Mouse (Mus musculus) hematopoietic stem cell, adult 5-6 weeks (primary cell): ENCODE results near the gene Ttc16. TPM values are rescaled to one million over a fixed set of nuclear protein-coding genes. Genes with fewer than 3 reads are reported as not detected.

Experiments
- ATAC-seq, 2 experiments: fragments of 125-278 bp in 1 of 2; replicated peaks in 1 of 2; 2 replicates each; pipeline ENCODE4 v1.8.0; 2016 to 2017; ENCODE audit warnings: inconsistent platforms in 2 of 2, mild to moderate bottlenecking in 2 of 2, moderate number of reproducible peaks in 2 of 2, low read depth in 1 of 2, moderate TSS enrichment in 1 of 2; ENCODE audit not compliant: low FRiP score in 2 of 2, poor library complexity in 2 of 2, severe bottlenecking in 2 of 2, insufficient read depth in 1 of 2, low TSS enrichment in 1 of 2
- total RNA-seq: library from RNA; stranded (forward); fragments of 172-1452, 232-1000 nt; gene quantifications from 2 replicates; pipeline ENCODE4 v1.2.3, GENCODE M21; 2017

The Ttc16 gene
- total RNA-seq, 1 experiment from 2014 or later: not detected

DNA sequence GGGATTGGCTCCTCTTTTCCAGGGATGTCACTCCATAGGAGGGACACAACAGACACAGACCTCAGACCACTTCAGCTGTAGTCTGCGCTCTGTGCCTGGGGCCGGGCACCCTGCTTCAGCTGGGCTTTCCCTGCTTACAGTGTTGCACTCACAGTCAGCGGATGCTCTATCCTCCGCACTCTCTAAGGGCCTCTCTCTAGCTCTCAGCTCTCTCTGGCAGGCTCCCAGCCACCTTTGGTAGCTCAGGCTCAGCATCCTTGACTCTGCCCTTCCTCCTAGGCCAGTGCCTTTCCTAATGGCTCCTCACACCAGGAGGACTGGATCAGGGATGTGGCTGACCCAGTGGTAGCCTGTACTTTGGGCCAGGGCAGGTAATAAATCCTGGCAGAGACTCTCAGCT is 43.5 kb downstream of the Ttc16 start:
- no peak for ATAC-seq

DNA sequence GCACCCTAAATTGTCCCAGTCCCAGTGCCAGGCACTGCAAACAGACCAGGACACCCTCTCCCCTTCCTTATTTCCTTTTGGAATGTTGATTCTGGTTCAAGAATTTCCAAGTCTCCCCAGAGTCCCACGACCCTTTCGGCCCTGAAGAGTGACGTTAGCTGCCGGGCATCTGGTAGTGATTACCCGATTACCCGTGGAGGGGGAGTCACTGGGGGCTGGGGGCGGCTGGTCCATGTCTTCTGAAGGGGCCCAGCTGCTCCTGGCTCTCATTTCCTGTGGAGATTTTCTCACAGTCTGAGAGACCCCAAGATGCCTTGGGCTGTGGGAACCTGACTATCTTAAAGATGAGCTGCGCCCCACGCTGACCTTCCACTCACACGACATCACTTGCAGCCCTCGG is 44.6 kb downstream of the Ttc16 start:
- no peak for ATAC-seq

DNA sequence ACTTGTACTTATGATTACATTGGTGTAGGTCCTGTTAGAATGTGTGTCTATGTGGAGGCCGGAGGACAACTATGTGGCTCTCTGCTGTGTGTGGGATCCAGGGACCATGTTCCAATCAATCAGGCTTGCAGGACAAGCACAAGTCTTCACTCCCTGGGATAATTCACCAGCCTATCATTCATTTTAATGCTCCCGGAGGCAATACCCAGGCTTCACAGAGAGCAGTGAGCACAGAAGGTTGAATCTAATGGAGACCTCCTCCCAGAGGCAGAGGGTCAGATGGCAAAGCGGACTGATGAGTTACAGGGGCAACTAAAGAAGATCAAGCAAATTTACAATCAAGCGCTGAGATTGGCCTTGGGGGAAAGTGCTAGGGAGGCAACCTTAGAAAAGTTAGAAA is 45.9 kb downstream of the Ttc16 start:
- ATAC-seq: no peak

DNA sequence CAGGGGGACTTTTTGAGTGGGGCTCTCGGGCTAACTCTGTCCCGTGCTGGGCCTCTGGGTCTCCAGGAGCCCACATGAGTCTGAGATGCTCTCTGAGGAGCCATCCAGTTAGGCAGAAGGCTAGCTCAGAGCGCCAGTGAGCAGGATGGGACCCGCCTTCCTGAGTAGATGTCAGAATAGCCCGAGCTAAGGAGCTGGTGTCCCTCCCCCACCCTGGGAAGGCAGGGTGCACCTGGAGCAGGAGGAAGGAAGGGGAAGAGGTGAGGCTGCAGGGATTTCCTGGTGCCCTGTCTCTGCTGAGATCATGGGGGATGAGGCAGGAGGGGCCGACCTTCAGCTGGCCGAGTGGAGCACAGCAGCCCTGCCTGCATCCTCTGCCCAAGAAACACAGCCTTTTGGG is 47.0 kb downstream of the Ttc16 start:
- no peak for ATAC-seq

DNA sequence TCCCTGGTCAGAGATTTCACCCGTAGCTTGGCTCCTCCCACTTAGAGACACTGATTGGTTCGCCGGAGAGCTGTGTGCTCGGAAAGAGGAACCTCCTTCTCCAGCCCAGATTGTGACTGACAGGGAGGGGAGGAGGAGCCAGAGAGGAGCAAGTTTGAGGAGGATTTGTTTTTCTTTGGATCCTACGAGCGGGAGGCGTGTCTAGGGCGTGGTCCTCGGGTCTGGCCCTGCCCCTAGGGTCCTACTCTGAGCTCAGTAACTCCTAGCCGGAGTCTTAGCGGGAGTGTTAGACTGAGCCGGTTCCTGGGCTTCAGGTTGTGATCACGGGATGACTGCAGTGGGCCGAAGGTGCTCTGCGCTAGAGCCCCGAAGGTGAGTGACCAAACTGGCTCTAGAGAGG is 48.0 kb downstream of the Ttc16 start:
- peak; percentile 95 to 98 for ATAC-seq

DNA sequence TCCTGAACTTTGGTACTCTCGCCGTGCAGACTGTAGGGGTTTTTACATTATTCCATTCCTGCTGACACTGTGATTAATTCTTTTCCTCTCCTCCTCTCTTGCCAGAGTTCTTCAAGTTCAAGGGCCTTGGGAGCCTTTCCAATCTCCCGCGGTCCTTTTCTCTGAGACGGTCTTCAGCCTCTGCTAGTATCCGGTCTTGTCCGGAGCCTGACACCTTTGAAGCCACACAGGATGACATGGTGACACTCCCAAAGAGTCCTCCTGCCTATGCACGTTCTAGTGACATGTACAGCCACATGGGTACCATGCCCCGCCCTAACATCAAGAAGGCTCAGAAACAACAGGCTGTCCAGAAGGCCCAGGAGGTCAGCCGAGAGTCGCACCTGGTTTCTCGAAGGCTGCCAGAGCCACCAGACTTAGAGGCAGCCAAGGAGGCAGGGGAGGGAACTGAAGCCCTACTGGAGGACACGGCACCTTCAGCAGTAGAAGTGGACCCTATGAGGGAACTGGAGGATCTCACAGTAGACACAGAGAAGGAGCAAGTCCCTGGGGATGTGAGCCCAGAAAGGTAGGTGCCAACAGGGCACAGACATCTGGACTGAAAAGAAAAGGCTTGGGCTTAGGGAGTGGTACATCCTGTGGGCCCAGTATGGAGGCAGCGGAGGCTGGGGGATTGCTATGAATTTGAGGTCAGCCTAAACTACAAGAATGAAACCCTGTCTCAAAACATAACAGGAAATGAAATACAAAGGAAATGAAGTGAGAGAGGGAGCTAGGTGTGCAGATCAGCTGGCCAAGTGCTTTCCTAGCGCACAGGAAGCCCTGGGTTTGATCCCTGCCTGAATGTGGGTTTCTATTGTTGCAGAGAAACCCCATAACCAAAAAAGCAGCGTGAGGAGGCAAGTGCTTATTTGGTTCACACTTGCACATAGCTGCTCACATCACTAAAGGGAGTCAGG is 50.3 kb downstream of the Ttc16 start:
- ATAC-seq: no peak

DNA sequence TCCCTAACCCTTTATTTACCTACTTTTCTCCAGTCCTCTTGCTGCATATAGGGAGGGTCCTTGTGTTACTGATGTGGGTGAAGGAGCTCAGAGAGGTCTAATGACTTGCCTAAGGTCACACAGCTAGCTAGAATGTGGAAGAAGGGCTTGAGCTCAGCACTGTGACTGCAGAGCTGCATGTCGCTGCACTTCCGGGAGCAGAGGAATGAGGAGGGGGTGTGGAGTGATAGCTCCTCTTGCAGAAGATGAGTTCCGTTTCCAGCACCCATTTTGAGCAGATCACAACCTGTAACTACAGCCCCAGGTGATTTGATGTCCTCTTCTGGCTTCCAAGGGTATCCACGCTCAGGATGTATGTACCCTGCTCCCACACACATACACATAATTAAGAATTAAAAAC is 51.3 kb downstream of the Ttc16 start:
- no peak for ATAC-seq

DNA sequence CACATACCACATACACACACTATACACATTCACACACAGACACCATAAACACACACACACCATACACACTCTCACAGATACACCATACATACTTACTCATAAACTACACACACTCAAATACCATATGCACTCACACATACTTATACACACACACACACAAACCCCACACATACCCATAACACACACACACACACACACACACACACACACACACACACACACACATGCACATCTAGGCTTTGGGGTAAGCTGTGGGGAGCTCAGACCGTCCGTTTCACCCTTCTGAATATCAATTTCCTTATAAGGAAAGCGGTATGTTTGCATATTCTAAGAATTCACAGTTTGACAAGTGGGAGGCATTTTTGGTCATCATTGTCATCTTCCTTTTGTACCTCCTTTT is 52.9 kb downstream of the Ttc16 start:
- ATAC-seq: no peak

DNA sequence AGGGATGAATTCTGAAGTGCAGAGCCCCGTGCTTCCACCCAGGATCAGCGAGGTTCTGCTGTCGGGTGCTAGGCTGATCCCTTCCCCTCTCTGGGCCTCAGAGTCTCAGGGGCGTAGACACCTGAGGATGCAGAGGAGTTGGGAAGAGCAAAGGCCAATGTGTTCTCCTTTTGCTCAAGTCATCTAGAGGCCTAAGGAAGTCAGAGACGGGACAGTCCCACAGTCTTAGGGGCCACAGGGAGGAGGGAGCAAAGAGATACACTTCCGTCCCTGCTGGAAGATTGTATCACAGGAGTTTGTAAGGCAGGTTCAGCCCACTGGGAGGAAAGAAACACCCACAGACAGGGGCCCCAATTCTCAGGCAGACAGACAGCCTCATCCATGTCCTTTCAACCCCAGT is 53.4 kb downstream of the Ttc16 start:
- ATAC-seq: peak in 1 of 2 experiments; percentile 16; a peak in 1 of 4 replicates

DNA sequence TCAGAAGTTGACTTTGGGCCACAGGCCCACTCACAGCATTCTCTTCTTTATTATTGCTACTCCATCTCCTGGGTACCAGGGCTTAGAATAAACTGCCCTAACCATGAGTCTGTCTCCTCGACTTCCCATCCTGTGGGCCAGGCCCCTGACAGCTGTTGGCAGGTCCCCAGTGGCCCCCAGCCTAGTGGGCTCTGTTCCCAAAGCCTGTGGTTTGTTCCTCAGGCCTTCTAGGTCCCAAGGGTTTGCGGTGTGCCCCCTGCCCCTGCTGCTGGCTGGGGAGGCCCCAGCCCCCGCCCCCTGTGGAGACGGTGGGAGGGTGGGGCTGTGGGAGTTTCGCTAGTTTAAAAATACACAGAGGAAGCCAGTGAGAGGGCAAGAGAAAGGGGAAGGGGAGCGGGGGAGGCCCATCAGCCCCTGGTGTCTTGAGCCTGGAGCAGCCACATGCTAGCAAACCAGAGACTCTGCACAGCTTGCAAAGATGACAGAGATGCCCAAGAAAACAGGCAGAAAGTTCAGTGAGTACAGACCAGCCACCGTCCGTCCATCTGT is 54.7 kb downstream of the Ttc16 start, which contains the start of gene Sh2d3c:
Gene Sh2d3c, plus strand, starts transcription at position 375 of the 549 bp plus-strand sequence.
- peak; percentile 80 to 82 for ATAC-seq

DNA sequence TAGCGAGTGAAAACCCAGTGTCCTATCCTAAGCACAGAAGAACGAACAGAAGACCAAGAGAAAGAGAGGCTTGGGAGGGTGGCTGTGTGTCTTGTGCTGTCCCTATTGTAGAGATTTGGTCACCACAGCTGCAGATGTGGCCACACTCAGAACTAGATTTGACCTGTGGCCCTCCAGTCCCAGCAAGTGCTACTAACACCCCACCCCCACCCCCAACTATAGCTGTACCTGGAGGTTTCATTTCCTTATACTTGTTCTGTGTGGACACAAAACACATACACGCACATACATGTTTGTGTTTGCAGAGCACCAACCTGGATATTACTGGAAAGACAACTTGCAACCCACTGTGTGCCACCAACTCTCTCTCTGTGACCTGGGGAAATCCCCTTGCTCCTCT is 55.4 kb downstream of the Ttc16 start:
- ATAC-seq: no peak

DNA sequence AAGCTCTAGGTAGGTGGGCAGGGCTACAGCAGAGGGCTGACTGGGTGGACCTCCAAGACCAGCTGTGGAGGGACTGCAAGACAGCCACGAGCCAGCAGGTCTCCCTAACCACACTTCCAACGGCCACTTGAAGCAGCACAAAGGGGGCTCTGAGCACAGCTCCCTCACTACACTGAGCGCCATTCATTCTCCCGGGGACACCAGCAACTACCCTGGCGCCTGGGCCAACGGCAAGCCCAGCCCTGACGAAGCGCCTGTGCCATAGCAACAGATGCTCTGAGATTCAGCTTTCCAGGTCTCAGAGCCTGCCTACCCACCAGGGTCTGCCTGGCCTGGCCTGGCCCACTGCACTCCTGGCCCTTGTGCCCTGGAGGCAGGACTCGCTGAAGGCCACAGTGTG is 56.7 kb downstream of the Ttc16 start:
- no peak for ATAC-seq

DNA sequence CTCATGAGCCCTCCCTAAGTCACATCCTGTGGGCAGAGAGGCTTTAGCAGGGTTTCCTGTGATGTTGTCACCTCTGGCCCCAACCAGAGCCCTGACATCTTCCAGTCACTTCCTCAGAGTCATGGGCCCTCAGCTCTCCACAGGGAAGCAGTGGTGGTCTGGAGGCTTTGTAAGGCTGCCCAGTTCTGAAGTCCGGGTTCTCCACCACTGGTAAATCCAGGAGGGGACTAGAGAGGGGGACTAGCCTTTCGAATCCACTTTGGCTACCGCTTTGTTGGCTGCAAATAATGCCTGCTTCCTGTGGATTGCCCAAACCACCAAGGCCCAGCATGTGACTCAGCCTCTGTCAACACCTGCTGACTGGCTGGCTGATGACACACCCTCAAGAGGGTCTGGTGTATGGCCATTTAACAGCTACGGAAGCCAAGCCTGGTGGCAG is 60.4 kb downstream of the Ttc16 start:
- peak; percentile 68 to 72 for ATAC-seq

DNA sequence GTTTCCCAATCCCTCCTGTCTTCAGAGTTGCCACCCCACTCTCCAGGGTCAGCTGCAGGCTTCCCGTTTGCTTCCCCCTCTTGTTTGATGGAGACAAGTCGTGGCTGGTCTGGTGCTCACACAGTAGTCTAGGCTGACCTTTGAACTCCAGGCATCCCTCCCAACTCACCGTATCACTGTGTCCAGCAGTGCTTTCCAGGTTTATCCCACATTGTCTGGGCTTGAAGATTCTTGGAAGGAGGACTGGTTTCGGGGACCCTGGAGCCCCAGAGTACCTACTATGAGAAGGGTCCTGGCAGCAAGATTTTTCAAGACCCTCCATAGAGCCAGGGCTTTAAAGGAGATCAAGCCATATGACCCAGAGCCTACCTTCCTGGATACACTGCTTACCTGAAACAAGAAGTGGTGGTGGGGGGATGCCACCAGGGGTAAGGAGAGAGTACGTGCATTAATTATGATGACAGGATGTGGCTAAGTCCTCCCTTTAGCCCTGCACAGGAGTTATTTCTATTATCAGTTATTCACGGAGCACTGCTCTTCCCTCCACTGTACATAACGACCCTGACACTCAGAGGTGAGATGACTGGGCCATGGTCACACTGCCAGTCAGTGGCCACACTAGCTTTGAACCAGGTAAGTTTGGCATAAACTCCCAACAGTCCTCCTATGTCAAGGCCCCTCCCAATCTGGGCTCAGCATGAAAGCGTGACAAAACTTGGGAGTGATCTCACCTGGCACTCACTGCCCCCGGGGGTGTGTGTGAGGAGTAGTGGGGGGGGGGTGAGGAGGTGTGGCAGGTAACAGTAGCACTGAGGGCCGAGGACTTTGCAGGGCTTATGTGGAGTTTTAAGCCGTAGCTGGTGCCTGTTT is 61.1 kb downstream of the Ttc16 start:
- no peak for ATAC-seq

DNA sequence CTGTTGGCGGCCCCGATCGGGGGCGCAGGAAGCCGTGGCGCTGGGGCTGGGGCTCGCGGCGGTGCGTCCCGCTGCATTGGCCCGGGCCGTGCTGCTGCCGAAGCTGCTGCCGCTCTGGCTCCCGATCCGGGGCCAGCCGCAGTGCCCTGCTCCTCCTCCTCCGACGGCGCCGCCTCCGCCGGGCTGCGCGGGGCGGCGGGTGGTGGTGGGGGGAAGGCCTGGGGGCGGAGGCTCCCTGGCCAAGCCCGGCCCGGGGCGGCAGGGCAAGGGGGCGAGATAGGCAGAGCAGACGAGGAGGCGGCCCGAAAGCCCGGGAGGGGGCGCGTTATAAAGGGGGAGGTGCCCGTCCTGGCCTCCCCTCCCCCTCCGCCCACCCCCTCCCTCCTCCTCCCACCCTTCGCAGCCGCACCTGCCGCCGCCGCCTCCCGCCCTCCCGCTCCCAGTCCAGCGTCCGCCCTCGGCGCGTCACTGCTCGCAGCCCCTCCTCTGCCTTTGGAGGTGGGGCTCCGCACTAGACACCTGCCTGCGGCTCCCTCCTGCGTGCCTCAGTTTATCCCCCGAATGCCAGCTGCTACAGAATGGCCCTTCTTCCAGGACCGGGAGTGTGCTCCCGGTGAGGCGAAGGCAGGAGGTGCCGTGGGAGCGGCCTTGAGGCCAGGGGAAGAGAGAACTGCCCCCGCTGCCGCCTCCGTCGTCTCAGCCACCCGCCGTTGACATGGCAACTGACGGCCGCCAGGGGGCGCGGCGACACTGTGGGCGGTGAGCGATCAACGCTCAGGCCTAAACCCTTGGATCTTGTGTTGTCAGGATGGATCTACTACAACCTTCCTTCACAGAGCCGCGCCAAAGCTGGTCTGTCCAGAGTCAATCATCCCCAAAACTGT is 62.3 kb downstream of the Ttc16 start, which contains the start of gene Cdk9:
Gene Cdk9, minus strand, starts transcription at position 143 of the 884 bp plus-strand sequence.
- ATAC-seq: peak; percentile 42 to 59

DNA sequence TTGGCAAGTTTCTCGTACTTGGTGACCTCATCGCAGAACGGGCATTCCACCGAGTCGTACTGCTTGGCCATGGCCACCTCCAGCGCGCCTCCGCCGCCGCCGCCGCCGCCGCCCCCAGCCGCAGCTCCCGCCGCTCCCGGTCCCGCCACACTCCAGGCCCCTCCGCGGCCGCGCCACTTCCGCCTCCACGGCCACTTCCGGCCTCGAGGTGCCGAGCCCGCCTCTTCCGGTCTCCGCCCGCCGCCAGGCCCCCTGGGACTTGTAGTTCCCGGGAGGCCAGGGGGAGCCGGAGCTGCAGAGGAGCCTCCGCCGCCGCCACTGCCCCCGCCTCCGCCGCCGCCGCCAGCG is 62.9 kb downstream of the Ttc16 start:
- peak; percentile 6 to 36; a peak in 2 of 4 replicates for ATAC-seq

DNA sequence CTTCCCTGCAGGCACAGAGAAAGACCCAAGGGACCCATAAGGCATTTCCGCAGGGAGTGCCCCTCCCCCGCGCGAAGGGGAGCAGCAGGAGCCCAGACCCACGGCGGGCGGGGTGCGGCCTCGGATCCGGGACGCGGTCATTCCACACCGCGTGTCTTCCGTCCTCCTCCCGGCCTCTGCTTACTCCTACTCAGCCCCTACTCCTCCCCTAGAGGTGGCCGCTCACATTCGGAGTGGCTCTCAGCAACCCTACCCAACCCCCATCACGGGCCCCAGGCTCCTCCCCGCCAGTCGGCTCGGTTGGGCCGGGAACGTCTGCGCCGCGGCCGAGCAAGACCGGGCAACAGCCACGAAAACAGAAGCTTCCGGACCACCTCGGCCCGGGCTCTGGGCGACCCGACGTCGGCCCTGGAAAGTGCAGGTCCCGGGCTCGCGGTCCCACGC is 63.3 kb downstream of the Ttc16 start:
- no peak for ATAC-seq
